Mouse (Mus musculus) urinary bladder, postnatal 14 days (tissue): ENCODE data around the gene Vwce.

Experiments
- DNase-seq: peaks from one replicate; pipeline ENCODE4 v3.0.0; 2021; ENCODE audit warnings: low spot score

Vwce gene

DNA sequence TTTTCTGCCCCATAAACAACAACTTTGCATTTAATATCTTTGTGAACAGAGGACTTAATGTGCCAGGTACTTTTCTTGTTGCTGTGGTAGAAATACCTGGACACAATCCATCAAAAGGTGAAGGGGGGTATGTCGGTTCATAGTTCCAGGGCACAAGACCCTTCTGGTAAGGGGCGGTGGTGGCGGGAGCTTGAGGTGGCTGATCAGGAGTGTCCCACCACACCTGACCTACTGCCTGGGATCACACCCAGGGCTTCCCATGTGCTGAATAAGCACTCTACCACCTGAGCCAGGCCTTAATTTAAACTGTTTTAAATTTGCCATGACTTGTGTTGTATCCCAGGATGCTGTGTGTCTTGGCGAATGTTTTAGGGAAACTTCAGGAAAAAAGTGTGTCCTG lies 57.1 kb downstream of the Vwce start:
- no peak for DNase-seq

DNA sequence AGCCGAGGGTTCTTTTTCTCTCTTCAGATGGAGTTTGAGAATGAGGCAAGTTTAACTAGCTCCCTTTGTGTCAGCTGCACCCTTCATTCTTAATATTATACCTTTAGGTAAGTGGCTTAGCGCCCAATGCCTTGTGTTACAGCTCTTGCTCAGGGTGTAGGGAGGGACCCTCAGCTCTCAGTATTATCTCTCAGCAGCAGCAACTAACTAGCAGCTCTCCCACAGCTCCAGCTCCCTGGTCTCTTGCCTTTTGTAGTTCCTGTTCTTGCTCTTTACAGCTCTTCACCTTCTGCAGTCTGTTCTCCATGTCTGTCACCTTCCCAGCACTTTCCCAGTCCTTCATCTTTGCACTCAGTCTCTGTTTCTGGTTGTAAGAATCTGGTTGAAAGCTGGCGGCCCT lies 57.6 kb downstream of the Vwce start:
- DNase-seq, result no peak

DNA sequence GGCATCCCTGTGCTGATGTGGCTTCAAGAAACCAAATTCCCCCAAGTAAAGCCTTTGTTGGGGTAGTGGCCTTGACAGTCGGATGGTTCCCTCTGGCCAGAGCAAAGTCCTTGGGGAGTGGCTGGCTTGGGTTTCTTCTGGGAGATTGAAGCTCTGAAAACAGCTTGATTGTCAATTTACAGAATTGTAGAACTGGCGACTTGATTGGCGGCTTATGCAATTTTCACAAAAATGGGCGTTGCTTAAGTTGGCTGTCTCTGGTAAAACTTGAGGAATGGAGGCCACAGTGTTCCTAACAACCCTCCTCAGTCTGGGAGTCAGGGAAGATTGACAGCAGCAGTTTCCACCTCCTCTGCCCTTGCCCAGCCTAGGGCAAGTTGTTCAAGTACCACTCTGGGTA lies 58.3 kb downstream of the Vwce start:
- DNase-seq, result no peak

DNA sequence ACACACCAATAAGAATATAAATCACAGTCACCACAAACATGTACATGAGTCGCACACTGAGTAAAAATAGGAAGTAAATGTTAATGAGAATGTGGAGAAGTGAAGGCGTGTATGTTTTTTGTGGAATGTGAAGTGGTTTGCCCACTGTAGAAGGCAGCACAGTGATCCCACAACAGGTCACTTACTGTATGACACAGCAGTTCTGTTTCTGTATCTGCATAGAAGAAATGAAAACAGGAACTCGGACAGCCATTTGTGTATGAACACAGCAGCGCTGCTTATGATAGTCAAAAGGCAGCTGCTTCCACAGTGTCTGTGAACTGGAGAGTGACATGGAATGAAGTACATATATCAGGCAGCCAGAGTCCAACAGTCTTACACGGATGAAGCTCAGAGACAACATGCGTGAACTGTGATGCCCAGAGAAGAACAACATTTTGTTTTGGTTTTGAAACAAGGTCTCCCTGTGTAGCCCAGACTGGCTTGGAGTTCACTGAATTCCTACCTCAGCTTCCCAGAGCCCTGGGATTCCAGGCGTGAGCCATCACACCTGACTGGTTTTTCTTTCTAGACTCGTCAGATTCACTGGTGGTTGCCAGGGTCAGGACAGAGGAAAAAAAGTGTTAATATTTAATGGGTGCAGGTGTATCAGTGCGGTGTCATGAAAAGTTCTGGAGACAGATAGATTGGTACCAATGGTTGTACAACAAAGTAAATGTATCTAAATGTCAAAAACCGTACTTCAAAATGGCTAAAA lies 60.1 kb downstream of the Vwce start:
- no peak for DNase-seq

DNA sequence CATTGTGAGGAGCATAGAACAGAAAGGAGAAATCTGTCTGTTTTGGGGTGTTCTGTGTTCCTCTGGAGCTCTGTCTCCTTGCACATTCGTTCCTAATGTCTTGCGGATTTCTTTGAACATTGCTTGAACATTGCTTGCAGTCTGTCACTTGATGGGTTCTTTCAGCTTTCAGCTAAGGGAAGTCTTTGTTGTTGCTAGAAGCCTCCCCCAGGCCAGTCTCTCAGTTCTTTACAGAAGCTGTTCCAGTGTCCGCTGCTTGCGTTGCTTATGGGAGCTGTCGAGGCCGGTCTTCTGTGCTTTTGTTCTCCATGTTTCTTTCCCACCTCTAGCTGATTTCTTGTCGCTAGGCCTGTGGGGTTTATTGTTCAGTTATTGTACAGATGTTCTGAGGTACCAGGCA lies 61.8 kb downstream of the Vwce start:
- DNase-seq, result no peak

DNA sequence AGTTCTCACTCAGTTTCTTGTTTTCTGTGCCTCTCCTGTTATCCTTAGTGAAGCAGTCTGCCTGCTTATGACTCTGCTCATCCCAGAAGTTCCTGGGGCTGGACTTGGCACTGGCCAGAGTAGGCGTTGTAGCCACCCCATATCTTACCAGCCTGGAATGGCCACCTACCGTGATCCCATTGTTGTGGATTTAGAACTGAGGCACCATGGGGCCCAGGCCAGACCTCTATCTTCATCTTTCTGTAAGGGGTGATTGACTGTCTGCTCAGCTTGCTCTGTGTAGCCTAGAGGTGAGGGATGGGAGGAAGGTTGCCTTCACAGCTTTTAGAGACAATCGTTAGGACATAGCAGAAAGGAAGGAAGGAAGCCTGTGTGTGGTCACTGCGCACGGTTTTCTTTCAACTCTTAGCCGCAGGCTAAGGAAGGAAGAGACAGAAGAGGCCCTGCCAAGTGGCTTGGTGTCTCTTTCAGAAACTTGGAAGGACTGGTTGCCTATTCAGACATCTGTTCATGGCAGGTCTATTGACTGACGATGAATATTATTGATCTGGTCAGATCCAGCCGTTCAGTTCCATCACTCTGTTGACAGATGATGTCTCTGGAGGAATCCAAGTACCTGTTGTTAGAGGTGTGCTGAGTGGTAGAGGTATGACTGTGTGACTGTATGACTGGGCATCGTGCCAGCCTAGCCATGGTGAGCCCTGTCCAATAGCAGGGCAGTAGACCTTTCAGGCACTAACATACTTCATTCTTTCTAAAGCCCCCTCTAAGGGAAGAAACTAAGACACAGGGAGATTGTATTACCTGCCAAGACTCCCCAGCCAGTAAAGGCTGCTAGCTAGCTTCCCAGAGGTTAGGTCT lies 64.3 kb downstream of the Vwce start:
- DNase-seq, result no peak

DNA sequence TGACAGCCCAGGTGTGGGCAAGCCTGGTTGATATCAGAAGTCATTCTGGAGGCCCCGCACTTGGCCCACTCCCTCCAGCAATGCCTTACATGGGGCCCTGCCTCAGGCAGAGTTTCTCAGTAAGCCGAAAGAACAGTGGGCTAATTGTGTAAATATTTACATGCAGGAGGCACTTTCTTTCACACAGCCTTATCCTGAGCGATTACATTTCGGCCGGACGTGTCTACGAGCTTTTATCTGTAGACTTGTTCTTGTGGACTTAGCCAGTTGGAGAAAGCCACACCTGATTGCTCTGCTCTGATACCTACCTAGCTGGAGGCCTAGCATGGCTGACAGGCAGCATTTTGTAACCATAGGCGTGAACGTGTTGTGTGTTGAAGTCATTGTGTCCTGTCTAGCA lies 65.8 kb downstream of the Vwce start:
- no peak for DNase-seq

DNA sequence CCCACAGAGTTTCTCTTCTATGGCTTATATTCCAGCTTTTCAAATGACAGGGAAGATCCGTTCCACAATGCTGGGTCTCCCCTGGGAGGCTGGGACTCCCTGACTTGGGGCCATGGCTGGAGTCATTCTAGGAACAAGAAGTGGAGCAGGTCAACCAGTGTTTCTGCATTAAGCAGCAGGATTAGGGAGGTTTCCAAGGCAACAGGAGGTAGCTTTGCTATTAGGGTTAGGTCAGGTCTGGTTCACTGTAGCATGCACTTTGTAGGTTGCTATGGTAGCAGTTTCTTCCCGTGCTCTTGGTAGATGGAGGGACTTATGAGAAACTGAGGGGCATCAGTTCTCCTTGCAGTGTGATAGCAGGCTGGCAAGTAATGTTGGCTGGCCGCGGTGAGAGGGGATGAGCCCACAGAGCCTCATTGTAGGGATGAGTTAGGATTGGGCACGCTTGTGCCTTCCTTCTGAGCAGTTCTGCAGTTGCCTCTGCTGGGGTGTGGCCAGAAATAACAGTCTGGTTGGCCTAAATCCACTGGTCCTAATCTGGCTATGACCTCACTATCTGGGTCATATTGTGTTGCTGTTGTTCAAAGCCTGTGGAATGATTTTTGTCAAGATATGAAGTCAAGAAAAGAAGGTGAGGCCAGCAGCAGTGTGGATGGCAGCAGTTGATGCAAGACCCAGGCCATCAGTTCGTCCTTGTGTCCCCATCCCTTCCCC lies 67.2 kb downstream of the Vwce start:
- no peak for DNase-seq

DNA sequence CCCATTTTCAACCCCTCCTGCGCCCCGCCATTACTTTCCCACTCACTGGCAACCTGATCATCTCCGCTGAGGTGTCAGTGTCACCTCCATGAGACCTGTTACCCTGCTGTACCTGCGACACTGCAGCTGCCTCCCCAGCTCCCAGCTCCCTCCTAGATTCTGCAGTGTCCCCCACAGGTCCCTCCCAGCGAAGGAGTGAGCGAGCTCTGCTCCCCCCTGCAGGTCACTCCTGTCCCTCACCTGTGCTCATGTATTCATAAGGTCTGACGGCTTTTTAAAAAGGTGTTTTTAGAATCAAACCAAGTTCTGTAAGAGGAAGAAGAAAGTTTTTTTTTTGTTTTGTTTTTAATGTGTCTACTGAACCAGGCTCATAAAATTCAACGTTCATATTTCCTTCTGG lies 68.1 kb downstream of the Vwce start:
- DNase-seq, result no peak

DNA sequence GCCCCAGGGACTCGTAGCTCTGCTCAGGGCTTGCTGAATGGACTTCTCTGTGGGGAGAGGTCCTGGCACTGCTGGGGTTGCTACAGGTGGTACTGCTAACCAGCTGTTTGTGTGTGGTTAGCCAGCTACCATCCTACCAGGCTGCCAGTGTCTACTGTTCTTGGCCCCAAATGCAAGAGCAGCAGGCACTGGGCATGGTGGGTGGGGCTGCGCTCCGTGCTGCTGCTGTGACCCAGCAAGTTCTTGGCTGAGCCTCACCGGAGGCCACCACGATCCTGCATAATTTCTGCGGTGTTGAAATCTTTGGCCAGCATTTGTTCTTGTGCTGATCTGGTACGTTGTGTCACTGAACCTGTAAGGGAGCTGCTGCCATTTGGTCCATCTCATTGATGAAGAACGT lies 69.5 kb downstream of the Vwce start:
- DNase-seq, result no peak

DNA sequence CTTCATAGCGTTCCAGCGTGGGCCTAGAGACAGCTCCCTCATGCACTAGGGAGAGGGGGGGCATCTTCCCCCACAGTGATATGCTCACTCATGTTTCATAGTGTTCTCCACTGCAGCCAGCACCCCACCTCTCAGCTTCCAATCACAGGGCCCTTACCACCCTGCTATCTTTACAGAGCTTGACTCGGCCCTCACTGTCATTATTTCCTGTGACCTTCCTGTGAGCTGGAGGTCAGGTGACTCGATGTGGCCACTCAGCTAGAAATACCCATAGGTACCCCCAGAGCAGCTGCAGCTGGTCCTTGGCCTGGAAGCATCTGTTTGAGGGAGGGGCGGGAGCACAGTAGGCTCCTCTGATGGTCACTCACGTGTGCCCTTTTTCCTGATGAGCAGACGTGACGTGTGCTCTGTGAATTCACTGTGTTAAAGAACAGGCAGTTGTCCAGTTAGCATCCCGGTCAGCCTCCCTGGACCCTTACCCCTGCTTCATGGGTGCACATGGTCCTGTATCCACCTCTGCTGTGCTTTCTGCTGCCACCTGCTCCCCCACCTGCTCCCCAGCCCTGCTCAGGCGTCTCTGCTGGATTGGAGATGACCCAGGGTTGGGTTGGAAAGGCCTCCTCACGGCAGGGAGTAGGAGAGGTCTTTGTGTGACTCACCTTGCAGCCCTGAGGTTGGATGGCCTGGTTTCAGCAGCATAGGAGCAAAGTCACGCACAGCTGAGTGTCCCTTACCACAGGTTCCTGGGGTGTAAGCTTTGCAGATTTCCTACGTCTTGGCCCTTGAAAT lies 73.3 kb downstream of the Vwce start:
- DNase-seq, result no peak

DNA sequence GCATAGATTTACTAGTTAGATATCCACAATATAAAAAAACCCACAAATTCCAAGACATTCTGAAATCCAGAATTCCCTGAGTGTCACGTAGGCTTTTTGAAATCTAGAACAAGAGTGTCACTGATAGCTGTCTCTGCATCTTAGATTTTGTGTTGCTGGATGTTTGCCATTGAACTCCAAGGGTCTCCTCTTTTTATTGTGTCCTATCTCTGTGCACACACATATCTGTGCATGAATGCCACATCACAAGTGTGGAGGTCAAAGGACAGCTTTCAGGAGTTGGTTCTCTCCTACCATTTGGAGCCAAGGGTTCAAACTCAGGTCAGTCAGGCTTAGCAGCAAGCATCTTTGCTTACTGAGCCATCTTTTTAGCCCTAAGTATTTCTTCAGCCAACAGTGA lies 73.9 kb downstream of the Vwce start:
- DNase-seq, result no peak

DNA sequence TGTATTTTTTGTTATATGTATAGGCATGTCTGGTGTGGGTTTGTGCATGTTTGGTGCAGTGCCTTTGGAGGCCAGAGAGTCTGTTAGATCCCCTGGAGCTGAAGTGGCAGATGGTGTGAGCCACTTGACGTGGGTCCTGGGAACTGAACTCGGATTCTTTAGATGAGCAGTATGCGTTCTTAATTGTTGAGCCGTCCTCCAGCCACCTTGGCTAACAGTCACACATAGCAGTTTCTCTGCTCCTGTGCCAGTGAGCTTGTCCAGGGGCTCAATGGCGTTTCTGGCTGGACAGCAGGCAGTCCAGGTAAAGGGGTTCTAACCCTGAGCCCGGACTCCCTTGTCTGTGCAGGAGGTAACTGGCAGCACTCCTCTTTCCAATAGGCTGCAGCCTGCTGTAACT lies 74.9 kb downstream of the Vwce start:
- no peak for DNase-seq

DNA sequence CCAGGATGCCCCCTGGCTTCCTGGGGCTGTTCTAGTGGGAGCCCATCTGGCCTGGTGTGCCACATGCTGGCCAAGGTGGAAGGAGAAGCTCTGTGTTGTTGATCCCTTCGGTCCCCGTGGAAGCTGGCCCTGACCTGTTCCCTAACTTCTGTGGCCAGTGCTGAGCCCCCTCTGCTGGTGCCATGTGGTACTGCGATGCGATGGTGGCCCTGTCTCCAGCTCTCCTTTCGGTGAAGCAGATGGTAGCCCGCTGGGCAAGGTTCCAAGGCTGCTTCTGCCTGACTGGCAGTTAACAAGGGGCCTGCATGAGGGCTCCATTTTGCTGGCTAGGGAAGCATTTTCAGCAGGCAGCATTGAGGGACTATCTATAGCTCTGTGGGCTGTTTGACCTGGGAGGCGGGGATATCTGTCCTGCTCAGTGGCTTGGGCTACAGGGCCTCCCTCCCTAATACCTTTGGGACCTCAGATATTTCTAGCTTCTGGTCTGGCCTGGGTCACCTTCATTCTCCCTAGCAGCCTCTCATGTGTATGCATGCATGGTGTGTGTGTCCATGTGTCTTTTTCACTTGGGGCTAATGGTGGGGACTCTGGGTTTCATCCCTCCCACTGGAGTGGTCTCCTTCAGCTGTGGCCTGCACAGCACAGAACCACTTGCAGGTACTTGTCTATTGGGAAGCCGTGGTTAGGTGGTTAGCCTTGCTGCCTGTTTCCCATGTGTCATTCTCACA lies 75.5 kb downstream of the Vwce start:
- peak; percentile 90 for DNase-seq

DNA sequence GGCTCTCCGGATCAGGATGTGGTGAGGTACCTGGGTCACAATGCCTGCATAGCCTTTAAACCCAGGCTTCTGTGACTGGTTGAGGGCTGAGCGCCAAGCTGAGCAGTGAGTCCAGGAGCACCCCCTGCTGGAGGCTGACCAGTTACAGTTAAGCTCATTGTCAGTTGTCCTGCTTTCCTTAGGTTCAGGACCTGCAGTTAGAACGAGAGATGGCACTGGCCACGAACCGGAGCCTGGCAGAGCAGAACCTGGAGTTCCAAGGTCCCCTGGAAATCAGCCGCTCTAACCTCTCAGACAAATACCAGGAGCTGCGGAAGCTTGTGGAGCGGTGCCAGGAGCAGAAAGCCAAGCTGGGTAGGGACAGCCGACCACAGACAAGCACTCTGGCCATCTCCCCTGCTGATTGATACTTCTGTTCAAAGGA lies 76.1 kb downstream of the Vwce start:
- peak; percentile 56 for DNase-seq

DNA sequence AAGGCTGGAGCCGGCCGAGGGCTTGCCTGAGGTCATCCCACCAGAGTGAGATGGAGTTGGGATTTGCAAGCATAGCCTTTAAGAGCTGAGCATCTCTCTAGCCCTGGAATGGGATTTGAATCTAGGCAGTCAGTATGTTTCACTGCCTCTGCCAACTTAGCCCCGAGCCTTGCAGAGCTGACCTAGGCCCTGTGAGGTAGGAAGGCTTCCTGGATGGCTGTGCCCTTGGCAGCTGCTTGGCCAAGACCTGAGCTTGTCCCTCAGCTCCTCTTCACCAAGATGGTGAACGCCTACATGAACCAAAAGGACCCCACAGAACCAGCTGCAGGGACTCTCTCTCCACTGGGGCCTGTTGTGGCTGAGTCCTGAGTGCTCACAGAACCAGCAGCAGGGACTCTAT lies 76.7 kb downstream of the Vwce start:
- no peak for DNase-seq

DNA sequence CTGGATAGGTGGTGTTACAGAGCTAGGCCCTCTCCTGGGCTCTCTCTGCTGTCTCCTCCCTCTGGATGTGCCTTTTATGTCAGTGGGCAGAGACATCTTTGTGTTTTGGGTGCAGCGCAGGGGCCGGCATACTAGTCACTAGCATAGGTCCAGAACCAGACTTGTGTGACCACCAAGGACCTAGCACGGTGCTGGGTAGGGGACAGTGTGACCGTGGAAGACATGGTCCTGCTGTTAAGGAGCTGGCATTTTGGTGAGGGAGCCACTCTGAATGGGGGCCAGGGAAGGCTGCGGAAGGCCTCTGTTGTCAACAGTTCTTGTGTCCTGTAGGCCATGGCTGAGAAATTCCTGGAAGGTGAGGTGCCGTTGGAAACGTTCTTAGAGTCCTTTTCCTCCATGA lies 78.2 kb downstream of the Vwce start:
- no peak for DNase-seq

DNA sequence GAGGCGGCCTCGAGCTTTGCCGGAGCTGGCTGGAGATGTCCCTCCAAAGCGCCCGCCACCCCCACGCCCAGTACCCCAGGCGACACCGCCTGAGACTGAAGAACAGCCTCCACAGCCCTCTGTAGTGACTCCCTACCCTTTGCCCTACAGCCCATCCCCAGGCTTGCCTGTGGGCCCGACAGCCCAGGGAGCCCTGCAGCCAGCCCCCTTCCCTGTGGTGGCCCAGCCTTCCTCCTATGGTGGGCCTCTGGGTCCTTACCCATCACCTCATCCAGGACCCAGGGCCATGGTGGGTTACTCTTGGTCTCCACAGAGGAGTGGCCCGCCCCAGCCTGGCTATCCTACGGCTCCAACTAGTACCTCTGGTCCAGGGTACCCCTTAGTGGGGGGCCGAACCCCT lies 78.6 kb downstream of the Vwce start:
- no peak for DNase-seq

DNA sequence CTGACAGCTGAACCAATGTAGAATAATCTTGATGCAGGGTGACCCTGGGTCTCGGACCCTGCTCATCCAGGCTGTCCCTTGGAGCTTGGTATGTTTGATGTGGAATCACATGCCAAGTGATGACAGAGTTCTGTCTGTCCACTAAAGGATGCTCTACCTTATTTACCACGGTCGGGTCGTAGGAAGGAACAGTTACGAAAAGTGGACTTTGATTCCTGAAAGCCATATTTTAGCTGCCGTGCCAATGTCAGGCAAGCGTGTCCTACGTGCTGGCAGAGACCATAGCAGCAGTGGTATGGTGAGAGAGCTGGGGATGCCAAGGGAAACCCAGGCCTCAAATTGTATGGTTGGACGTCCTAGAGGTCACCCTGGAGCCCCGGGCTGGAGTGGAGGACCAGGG lies 79.5 kb downstream of the Vwce start:
- DNase-seq, result no peak

DNA sequence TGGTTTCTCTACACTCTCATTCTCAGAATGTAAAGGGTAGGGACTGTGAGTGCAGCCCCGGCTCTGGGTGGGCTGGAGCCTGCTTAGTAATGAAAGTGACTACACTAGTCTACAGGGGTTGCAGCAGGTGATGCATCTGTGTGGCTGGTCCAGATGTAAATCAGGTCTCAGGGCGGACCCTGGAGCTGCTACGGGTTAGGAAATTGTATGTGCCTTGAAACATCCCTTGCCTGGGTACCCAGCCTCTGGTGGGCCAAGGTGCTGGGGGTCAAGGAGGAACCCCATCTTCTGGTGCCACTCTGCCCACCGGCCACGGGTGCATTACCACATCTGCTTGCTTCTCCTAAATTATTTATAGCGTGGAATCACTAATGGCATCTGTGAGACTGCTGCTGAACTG lies 80.2 kb downstream of the Vwce start:
- no peak for DNase-seq

DNA sequence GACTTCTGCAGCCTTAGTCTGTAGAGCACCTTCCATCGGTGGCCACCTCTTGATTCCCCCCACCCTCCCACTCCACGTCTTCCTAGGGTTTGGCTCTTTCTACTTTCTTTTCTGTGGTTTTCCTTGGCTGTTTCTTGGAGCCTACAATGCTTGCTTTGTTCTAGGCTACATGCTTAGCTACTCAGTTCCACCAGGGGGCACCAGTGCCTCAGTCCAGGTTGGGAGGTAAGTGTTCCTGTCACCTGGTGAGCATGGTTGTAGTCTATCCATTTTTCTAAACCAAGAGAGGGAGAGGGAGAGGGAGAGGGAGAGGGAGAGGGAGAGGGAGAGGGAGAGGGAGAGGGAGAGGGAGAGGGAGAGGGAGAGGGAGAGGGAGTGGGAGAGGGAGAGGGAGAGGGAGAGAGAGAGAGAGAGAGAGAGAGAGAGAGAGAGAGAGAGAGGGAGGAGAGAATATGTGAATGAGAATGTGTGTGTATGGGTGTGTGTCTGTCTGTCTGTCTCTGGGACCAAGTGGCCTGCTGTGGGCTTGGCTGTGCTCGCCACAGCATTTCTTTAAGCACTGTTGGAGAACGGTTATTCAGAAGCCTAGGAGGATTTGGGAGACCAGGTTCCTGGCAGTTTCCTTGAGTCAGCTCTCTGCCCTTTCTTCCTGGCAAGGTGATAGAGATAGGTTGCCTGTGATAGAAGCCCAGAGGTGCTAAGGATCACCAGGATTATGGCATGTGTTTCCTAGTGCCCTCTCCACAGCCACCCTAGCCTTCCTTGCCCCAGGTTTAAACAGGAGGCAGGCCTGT lies 80.9 kb downstream of the Vwce start:
- peak; percentile 79 for DNase-seq
